Mouse (Mus musculus) gastrocnemius, postnatal 10 days (tissue): ENCODE measurements at regions not wholly inside any gene's neighbourhood (a gene's known extent, or its start where the extent isn't known, plus 50 kb on each side); places are given as distances from the start of the nearest gene placed in this dataset.

ENCODE experiments used
- DNase-seq: peaks from one replicate; pipeline ENCODE4 v3.0.0; 2021; ENCODE audit warnings: mixed read lengths

DNA sequence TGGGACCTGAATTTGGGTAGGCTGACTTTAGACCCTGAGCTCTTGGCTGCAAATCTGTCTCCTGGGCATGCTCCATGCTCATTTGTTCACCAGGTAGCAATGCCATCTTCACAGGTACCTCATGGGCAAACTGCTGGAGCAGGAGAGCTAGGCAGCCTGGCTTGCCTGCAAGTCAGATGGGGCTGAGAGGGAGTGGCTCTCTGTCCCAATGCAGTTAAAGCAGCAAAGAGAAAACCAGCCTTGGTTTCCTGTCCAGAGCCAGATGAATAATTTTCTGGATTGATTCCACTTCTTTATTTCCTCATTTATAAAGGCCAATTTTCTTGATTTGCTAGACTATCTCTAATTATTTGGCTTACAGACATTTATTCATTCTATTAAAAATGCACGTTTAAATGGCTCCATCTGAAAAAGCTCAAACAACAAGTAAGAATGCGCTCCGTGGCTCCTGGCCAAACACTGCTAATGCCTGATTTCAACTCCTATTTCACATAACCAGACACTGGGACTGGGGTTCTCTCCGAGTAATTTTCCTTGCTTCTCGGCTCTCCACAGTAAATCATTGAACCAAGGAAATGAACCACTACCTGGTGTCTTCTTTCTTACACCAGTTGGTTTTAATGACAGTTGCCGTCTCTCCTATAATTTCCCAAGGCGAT lies 60.5 kb downstream of the Rsl24d1 start:
- peak; percentile 33 for DNase-seq

- DNase-seq: no peak
Observed at GRCm38 (mm10) chr9:73176645-73177044, 63.4 kb downstream of the Rsl24d1 start.

- no peak for DNase-seq
Observed at GRCm38 (mm10) chr9:73183356-73183755, 70.1 kb downstream of the Rsl24d1 start.

- DNase-seq: no peak
Observed at GRCm38 (mm10) chr9:73184908-73185307, 71.7 kb downstream of the Rsl24d1 start.

- DNase-seq: no peak
Observed at GRCm38 (mm10) chr9:73192271-73192785, 79.1 kb downstream of the Rsl24d1 start.

DNA sequence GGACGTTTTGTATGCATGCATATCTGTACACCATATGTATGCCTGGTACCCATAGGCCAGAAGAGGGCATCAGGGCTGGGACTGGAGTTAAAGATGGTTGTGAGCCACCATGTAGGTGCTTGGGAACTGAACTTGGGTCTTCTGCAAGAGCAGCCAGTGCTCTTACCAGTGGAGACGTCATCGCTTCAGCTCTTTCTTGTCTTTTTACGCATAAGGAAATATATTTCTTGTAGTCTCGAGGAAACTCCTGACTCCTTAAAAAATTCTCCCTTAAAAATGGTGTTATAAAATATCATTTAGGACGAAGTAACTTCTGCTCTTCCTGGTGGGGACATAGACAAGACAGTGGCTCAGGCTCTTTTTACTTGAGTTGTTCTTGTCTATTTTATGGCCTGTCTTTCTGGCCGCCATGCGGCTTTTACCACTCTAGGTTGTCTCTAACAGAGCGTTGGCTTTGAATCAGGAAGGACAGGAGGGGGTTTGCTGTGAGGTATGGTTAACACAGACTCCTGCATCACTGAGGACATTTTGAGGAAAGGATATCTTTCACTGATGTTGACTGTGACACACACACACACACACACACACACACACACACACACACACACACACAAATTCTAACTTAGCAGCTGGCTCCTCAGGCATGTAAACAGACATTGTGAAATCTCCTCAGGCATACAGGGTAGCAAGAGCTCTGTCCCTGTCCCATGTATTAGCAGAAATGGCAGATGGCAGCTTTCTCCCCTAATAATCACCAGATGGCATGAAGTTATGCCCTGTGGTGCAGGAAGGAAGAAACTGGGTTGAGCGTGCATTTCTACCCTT lies 85.2 kb downstream of the Rsl24d1 start:
- DNase-seq: no peak

DNA sequence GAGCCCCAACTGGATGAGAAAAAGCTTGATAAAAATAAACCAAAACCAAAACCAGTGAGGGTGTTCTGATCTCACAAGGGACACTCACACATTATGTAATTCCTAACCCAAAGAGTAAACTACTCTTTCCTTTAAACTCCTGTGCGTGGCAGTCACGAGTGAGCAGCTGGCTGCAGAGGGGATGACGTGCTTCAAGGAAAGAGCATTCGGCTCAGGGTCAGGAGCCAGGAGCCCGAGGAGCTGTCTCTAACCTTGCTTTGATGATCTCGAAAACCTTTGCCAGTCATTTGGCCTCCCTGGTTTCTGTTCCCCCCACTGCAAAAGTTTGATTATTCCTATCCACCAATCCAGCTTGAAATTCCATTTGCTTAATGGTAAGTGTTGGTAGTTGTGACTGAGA lies 109.9 kb downstream of the Rsl24d1 start:
- DNase-seq: no peak

- DNase-seq: no peak
Observed at GRCm38 (mm10) chr9:73240188-73240587, 127.0 kb downstream of the Rsl24d1 start.

GRCm38 (mm10) chr9:73242521-73243308 lies 129.5 kb downstream of the Rsl24d1 start:
- no peak for DNase-seq

- no peak for DNase-seq
Observed at GRCm38 (mm10) chr9:73244177-73244576, 131.0 kb downstream of the Rsl24d1 start.

- no peak for DNase-seq
Observed at GRCm38 (mm10) chr9:73245524-73245923, 132.3 kb downstream of the Rsl24d1 start.

GRCm38 (mm10) chr9:73258171-73258570 lies 144.9 kb downstream of the Rsl24d1 start:
- no peak for DNase-seq

GRCm38 (mm10) chr9:73258640-73259039 lies 145.4 kb downstream of the Rsl24d1 start:
- no peak for DNase-seq

DNA sequence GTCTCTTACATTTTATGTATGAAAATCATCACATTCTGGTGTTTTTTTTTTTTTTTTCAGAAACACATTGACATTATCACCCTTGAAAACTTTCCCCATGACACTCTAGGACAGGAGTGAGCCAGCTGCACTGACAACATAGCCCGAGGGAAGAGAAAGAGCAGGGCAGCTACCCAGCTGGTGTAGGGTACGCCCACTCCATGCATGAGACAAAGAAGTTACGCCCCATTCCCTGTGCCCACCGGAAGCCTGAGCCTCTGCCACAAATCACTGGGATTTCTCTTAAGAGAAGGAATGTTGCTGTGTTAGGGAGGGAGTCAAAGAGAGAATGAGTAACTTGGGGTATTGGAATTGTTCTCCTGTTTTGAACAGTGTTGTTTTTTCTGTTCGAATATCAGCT lies 149.5 kb downstream of the Rsl24d1 start:
- no peak for DNase-seq

DNA sequence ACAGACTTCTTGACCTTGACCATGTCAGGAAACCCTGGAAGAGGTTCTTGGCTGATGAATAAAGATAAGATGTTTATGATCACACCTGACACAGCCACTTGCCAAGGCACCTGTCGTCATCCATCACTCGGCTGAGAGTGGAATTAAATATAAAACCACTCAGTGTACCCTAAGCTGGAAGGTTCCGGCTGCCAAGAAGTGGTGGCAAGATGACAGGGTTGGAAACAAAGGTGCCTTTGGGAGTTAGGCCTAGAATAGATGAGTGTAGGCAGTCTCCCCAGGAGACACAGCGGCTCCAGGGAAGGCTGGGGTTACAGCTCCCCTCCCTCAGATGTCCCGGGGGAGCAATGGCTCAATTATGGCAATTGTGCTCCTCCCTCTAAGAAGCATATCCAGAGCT lies 157.0 kb downstream of the Rsl24d1 start:
- DNase-seq: peak; percentile 14

DNA sequence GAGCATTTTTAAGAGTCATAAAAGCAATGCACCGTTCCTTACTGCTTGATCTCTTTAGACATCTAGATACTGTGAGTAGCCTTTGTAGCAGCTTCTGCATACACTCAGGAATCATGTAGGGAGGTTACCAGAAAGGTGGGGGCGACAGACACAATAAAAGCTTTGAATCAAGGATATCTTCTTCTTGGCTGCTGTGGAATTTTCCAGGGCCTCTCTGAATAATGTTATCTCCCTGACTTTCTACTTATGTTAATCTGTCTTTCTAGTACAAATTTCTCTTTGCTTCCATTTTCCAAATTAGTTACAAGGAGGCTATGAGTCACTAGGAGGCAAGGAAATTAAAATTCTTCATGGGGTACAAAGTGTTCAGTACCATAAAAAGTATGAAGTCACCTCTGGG lies 159.4 kb downstream of the Rsl24d1 start:
- DNase-seq: no peak

- no peak for DNase-seq
Observed at GRCm38 (mm10) chr9:73273681-73274080, 160.5 kb downstream of the Rsl24d1 start.

- no peak for DNase-seq
Observed at GRCm38 (mm10) chr9:73275671-73276070, 162.4 kb downstream of the Rsl24d1 start.

DNA sequence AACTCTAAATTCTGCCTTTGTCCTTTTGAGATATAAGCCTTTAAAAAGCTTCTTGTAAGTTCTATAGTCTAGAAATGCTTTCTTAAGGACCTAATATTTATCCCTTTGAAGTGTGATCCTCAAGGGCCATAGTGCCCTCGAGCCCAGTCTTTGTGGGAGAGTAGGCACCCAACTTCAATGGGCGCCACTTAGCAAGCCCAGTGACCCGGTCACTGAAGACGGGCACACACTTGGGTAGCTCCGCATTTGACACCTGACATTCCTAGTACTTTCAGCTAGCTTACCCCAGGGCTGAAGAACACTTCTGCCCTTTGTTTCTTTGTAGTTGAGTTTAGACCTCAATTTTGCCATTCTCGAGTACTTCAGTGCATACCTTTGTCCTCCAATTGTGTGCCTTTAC lies 182.1 kb downstream of the Rsl24d1 start:
- no peak for DNase-seq

DNA sequence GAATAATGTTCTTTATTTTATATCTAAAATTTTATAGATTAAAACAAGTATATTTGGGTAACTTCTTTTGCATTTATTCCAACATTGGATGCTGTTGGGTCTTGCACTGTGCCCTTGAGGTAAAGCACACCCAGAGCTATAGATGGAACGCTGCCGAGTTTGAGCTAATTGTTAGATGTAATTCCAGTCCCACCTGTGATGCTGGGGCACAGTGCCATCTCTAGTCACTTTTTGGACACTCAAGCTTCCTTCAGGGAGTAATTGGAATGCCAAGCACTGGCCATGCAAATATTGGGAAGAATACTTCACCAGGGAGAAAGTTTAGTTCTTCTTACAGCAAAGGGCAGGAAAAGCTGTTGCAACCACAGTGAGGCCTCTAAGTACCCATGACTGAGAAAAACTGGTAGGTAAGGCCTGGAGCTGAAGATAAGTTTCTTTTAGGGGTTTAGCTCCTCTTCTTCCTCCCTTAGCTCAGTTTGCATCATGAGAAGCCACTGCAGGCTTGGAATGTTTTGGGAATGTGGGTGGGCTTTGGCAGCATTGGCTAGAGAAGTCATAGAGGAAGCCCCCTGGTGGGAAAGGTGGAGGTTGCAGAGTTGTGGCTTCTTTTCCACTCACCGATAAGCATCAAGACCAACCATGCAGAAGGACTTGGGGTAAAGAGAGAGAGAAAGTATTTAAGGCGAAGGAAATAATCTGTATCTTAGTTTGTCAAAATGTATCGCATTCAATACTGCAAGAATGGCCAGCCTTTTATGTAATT lies 189.1 kb downstream of the Rsl24d1 start:
- no peak for DNase-seq

GRCm38 (mm10) chr9:73317048-73317447 lies 203.8 kb downstream of the Rsl24d1 start:
- no peak for DNase-seq

DNA sequence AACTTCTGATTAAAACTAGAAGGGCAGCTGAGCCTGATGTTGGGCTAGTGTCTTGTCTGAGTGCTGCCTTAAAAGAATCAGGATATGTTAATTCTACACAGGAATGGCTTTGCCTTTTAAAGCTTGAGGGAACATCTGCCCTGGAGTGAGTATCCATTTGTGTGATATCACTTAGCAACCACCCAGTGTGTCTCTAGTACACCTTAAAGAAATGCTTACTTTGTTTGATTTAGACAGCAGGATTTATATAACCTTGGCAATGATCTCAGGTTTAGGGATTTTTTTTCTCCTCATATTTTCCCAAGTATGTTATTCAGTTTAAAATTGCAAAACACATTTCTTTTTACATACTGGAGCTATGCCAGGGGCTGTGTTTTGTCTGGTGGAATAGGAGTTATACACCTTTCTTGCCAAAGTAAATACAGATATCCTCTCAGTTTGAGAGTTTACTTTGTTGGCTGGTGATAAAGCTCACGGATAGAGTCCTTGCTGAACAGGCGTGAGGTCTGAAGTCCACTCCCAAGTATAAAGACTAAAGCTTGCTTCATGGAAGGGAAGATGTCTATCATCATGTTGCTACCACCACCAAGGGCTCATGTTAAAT lies 206.6 kb downstream of the Rsl24d1 start:
- no peak for DNase-seq
